Mouse (Mus musculus): ENCODE data around the gene Cdh23.

- TF ChIP-seq GATA1 (IDR thresholded peaks at IDR 0.05; ENCODE audit: borderline replicate concordance, low read length), result no peak
- TF ChIP-seq CTCF (IDR thresholded peaks at IDR 0.05; ENCODE audit: low read depth, low read length), result no peak
Measured at GRCm38 (mm10) chr10:60313606-60314005, 382.7 kb downstream of the Cdh23 start.

Measured in G1E (cell line).